Mouse (Mus musculus): ENCODE measurements at regions not wholly inside any gene's neighbourhood (a gene's known extent, or its start where the extent isn't known, plus 50 kb on each side); places are given as distances from the start of the nearest gene placed in this dataset.

DNA sequence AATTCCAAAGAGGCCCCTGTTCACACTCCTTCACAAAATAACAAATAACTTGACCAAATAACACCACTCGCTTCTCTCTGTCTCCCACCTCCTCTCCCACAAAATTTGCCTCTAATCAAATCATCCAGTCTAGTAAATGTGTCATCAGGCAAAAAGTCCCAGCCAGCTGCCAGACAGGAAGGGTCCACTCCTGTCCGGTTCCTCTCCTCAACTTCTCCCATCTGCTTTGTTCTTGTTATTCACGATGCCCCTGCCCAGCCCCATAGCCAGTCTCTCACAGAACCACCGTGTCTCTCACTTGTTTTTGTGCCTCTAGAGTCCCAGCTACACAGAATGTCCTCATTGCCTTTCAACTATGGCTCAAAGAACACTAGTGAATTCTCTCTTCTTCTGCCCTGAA lies 53.8 kb downstream of the Ch25h start:
- no peak for DNase-seq

DNA sequence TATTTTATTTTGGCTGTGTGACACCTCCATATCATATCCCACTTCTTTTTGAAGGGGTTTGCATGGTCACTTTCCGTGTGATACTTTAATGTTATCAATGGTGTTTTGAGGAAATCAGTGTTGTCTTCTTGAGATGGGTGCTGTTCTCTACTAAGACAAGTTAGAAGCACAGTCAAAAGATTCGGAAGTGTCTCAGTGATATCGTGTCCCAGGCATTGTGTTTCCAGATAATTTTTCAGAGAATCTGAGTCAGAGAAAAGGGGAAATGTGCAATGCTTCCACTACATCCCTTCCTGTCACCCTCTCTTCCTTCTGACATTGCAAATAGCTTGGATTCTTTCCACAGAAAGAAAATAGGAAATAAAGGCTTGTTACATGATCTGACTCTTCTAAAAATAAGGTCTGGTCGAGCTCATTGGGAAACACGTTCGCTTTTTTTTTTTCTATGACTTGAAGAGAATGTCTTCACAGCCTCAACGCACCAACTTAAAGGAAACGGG lies 54.6 kb downstream of the Ch25h start:
- DNase-seq = no peak

DNA sequence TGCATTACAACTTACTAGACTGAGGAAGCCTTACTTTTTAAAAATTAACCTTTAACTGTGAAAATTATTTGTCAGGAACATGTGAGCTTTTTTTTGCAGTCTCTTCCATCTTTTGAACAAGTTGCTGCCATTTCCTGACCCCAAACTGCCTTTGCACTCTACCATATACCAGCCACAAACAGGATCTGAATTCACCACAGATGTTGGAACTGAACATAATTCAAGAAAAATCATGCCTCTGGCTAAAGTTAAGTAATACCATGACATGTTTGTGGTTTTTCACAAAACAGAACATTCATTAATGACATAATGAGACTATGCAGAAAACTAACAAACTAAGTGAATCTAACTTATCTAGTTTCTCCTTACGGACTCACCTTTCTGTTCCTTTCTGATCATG lies 67.8 kb downstream of the Ch25h start:
- no peak for DNase-seq

DNA sequence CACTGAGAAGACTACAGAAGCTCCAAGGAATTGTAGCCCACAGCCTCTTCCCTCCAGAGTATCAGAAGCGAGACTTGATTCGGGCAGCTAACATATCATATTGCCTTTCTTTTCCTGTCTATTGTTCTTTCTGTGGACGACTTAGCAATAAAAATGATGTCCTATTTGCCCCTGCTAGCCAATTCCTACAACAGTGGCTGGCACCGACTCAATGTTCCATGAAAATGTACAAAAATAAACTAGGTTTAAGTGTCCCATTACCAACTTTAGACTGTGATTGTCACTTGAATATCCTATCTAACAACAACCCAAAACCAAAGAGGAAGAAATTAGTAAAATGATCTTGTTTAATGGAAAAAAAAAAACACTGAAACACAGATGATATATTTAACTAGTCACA lies 68.3 kb downstream of the Ch25h start:
- no peak for DNase-seq

DNA sequence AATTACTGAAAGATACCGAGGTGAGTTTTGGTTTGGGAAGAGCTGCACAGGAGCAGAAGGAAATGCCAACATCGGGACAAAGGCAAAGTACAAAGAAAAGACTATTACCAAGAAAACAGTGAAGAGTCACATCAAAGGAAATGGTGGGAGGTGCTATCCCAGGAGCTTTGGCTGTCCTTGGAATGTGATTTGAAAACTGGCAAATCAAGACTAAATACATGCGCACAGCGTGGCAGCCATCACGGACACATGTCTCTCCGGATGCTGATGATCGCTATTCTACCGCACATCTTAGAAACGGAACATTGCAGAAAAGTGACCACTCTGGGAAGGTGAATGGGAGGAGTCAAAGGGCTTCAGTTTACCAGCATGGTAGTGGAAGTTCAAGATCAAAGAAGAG lies 78.7 kb downstream of the Ch25h start:
- DNase-seq = no peak

DNA sequence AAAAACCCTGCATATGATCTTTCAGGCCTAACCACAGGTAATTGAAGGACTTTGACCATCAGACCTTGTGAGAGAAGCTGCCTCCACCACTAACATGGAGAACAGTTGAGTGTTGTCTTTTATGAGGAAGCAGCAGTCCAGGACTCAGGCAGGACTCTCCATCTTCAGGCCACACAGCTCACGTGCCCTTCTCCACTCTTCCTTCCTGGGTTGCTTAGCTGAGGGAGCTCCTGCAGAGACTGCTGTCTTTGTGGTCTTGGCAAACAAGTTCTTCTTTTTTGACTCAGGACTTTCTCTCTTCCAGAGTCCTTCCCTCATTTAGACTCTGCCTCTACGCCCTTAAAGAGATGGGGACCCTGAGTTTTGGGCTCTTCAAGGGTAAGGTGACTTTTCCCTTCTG lies 85.0 kb downstream of the Ch25h start:
- peak in 1 of 2 experiments; percentile 8 for DNase-seq

DNA sequence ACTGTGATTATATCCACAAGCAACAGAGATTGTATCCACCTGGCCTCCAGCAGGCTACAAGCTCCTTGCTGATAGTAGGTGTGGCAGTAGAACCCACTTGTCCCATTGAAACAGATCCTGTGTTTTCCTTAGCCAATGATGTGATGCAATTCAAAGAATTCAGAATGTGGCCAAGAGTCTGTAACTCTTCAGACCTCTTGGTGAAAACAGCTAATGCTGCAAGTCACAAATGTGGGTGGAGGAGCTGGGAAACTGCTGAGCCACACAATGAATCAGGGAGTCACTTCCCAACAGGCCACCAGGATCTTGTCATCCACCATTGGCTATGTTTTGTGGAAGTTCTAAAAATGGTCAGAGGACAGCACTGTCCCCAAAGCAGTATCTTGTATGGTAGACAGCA lies 92.1 kb downstream of the Fas start:
- DNase-seq = peak; percentile 17 to 31

Measured in lung, postnatal 4 days (tissue).